In the genomic region with DNA sequence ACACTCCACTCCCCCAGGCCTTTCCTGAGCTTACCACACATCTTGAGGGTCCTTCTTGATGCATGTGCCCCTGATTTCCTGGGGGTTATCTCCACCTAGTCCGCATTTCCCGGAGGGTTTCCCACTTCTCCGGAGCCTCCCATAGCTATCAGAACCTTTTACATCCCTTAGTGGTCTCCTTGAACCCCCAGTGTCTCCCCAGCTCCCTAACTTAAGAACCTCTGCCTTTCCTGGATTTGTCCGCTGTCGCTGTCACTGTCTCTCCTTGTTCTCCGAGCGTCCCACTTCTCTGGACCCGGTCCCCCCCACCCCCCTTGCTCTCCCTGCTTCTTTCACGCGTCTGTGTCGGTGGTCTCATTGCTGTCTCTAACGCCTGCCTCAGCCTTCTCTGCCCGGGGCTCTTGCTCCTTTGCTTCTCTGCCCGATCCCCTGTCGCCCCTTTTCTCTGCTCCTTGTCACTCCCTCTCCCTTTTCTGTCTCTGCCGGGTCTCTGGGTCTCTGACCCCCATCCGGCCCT, we compare ENCODE assay signal across 8 mouse cellular contexts. TPM values are rescaled to one million over a fixed set of nuclear protein-coding genes. Genes with fewer than 3 reads are reported as not detected.
DNase-seq lines count a peak whose midpoint lies in the region; ATAC-seq and TF ChIP-seq lines count a peak whose summit lies in the region.

No protein-coding gene starts in this region.

- no peak for DNase-seq in liver, adult 2 months (ENCODE audit: extremely low read depth, low read depth, low spot score)
- no peak for DNase-seq in liver
- DNase-seq in limb, embryonic 11.5 days (ENCODE audit: low spot score) = no peak
- no peak for DNase-seq in right cerebral cortex, postnatal 14 days
- DNase-seq in adrenal gland, adult (ENCODE audit: inconsistent age in 2 of 2, low spot score in 1 of 2) = no peak

- peaks cover 8% of the 10 kb centered on the region; the same call in 1 of the 2 replicates for H3K79me2 ChIP-seq in liver, adult 2 months (ENCODE audit: control insufficient read depth, insufficient read depth, low read length)

- H3K9me3 ChIP-seq in embryonic facial prominence, embryonic 12.5 days = no peaks in the 10 kb centered on the region
- no peaks in the 10 kb centered on the region for H3K9me3 ChIP-seq in limb, embryonic 11.5 days (ENCODE audit: control insufficient read depth, low read length)
- no peaks in the 10 kb centered on the region for H3K9me3 ChIP-seq in neural tube, embryonic 15.5 days (replicated peaks)

- no peak for TF ChIP-seq POLR2A in liver, adult 2 months (IDR thresholded peaks at IDR 0.05; ENCODE audit: extremely low read depth, insufficient read depth, low read length)

- peak overlapping the region; percentile 94 for H3K9ac ChIP-seq in liver, adult 2 months (ENCODE audit: low read depth, low read length)
- H3K9ac ChIP-seq in embryonic facial prominence, embryonic 12.5 days = peak overlapping the region; percentile 98
- H3K9ac ChIP-seq in limb, embryonic 11.5 days (ENCODE audit: low read length) = peak overlapping the region; percentile 94
- H3K9ac ChIP-seq in neural tube, embryonic 15.5 days (replicated peaks) = peak overlapping the region; percentile 96

- H3K4me3 ChIP-seq in liver, adult 2 months (ENCODE audit: insufficient read depth, low read depth, low read length) = peak overlapping the region; percentile 64
- H3K4me3 ChIP-seq in embryonic facial prominence, embryonic 12.5 days = peak overlapping the region; percentile 95
- H3K4me3 ChIP-seq in limb, embryonic 11.5 days (ENCODE audit: low read depth, low read length) = peak overlapping the region; percentile 54
- peak overlapping the region; percentile 70 for H3K4me3 ChIP-seq in neural tube, embryonic 15.5 days (replicated peaks)

- 4% methylated on average over 17 of the region's 17 CpGs for WGBS in liver, adult 2 months
- WGBS in embryonic facial prominence, embryonic 12.5 days = under 1% methylated on average over 17 of the region's 17 CpGs
- under 1% methylated on average over 17 of the region's 17 CpGs for WGBS in limb, embryonic 11.5 days
- WGBS in neural tube, embryonic 15.5 days = 0% methylated on average over 17 of the region's 17 CpGs

- H3K36me3 ChIP-seq in liver, adult 2 months (ENCODE audit: control insufficient read depth, insufficient read depth, low read length) = no peaks in the 10 kb centered on the region
- H3K36me3 ChIP-seq in embryonic facial prominence, embryonic 12.5 days = no peaks in the 10 kb centered on the region
- no peaks in the 10 kb centered on the region for H3K36me3 ChIP-seq in limb, embryonic 11.5 days (ENCODE audit: control insufficient read depth, insufficient read depth, low read length)
- H3K36me3 ChIP-seq in neural tube, embryonic 15.5 days = no peaks in the 10 kb centered on the region

- TF ChIP-seq CTCF in liver, adult 2 months (IDR thresholded peaks at IDR 0.05; ENCODE audit: low read depth, low read length) = no peak

- no peaks in the 10 kb centered on the region for H3K27me3 ChIP-seq in liver, adult 2 months (ENCODE audit: control insufficient read depth, insufficient read depth, low read length)
- no peaks in the 10 kb centered on the region for H3K27me3 ChIP-seq in embryonic facial prominence, embryonic 12.5 days
- H3K27me3 ChIP-seq in limb, embryonic 11.5 days (ENCODE audit: control insufficient read depth, insufficient read depth, low read length) = no peaks in the 10 kb centered on the region
- no peaks in the 10 kb centered on the region for H3K27me3 ChIP-seq in neural tube, embryonic 15.5 days (replicated peaks)

- H3K4me2 ChIP-seq in embryonic facial prominence, embryonic 12.5 days (replicated peaks) = peak overlapping the region; percentile 81
- H3K4me2 ChIP-seq in limb, embryonic 11.5 days (ENCODE audit: low read depth, severe bottlenecking) = peak overlapping the region; percentile 56
- H3K4me2 ChIP-seq in neural tube, embryonic 15.5 days = peak overlapping the region; percentile 71

- ATAC-seq in embryonic facial prominence, embryonic 12.5 days (ENCODE audit: insufficient number of reproducible peaks, insufficient read depth, low FRiP score, low TSS enrichment) = no peak
- ATAC-seq in limb, embryonic 11.5 days (ENCODE audit: insufficient number of reproducible peaks, low FRiP score, low TSS enrichment, low read depth) = no peak
- ATAC-seq in neural tube, embryonic 15.5 days (ENCODE audit: low FRiP score) = no peak
- no peak for ATAC-seq in activated CD4-positive, CD25-positive, alpha-beta regulatory T cell, adult 4 months

- H3K4me1 ChIP-seq in liver, adult 2 months (ENCODE audit: control insufficient read depth, insufficient read depth, low read length) = peaks cover 2% of the 10 kb centered on the region
- H3K4me1 ChIP-seq in embryonic facial prominence, embryonic 12.5 days = peaks cover 73% of the 10 kb centered on the region
- peaks cover 21% of the 10 kb centered on the region for H3K4me1 ChIP-seq in limb, embryonic 11.5 days (ENCODE audit: control insufficient read depth, insufficient read depth, low read length)
- peaks cover 76% of the 10 kb centered on the region for H3K4me1 ChIP-seq in neural tube, embryonic 15.5 days

- H3K27ac ChIP-seq in liver, adult 2 months (replicated peaks; ENCODE audit: insufficient read depth, low read depth, low read length) = peak overlapping the region; percentile 30
- peak overlapping the region; percentile 89 for H3K27ac ChIP-seq in embryonic facial prominence, embryonic 12.5 days
- peak overlapping the region; percentile 59; the same call in 1 of the 2 replicates for H3K27ac ChIP-seq in limb, embryonic 11.5 days (replicated peaks; ENCODE audit: low read depth, low read length)
- H3K27ac ChIP-seq in neural tube, embryonic 15.5 days (replicated peaks) = peak overlapping the region; percentile 90

RNA-seq across cellular contexts. Expression of a gene that starts 53.6 kb away (rescaled TPM):
- total RNA-seq in liver, adult 2 months (2014; rRNA removed) = 5.6 and 6.4 TPM in 2 replicates
- polyA plus RNA-seq in liver, adult 2 months (2012; rRNA removed) = 4.6 and 6.1 TPM in 2 replicates
- 182 and 184 TPM in 2 replicates for polyA plus RNA-seq in embryonic facial prominence, embryonic 12.5 days (2016; fragmentation: Nextera tagmentation; extraction: Ambion mirVana)
- 82.0 and 83.8 TPM in 2 replicates for polyA plus RNA-seq in limb, embryonic 11.5 days (2014; fragmentation: Nextera tagmentation; extraction: Ambion mirVana)
- 40.8 and 169 TPM in 2 replicates for polyA plus RNA-seq in neural tube, embryonic 15.5 days (2015; fragmentation: Nextera tagmentation; extraction: Ambion mirVana)
- not detected for polyA plus RNA-seq in activated CD4-positive, CD25-positive, alpha-beta regulatory T cell, adult 4 months (2017; shearing (Covaris generic))

Comparison
In these comparisons a context has a peak if more than half of its experiments do, and no peak if none do; other contexts are left out.
1. H3K27ac ChIP-seq: peak in every context shown above with its lines; median percentile 90 in neural tube, embryonic 15.5 days; 89 in embryonic facial prominence, embryonic 12.5 days; 59 in limb, embryonic 11.5 days; 30 in liver, adult 2 months.